7 mouse cellular contexts compared by ENCODE assay signal in genomic region chr8:111337890-111338347, GRCm38 (mm10). TPM values are rescaled to one million over a fixed set of nuclear protein-coding genes. Genes with fewer than 3 reads are reported as not detected.
A peak's percentile ranks its signal among the peaks of the same experiment; 100 is the strongest.
DNase-seq lines count a peak whose midpoint lies in the region; ATAC-seq and TF ChIP-seq lines count a peak whose summit lies in the region.

TSS of gene Mlkl (minus strand) at chr8:111338177.

- H3K9ac ChIP-seq in hindbrain, postnatal 0 days (replicated peaks; ENCODE audit: low read length): peak within 1 kb of the TSS; percentile 41; the same call in 1 of the 2 replicates
- peak within 1 kb of the TSS; percentile 49 for H3K9ac ChIP-seq in liver, embryonic 14.5 days (replicated peaks)

- H3K27ac ChIP-seq in bone marrow, adult 2 months (ENCODE audit: control insufficient read depth, insufficient read depth, low read depth, low read length, poor library complexity): peak within 1 kb of the TSS; percentile 35
- peak within 1 kb of the TSS; percentile 78 for H3K27ac ChIP-seq in gastrocnemius, adult 2 months
- no peak within 1 kb of the TSS for H3K27ac ChIP-seq in hindbrain, postnatal 0 days
- no peak within 1 kb of the TSS for H3K27ac ChIP-seq in liver, embryonic 14.5 days

- DNase-seq in MEL-GATA-1-ER (ENCODE audit: extremely low read depth, low read depth): peak; percentile 45
- peak; percentile 58 for DNase-seq in gastrocnemius, adult 2 months
- peak; percentile 54 for DNase-seq in hindbrain, postnatal 0 days (ENCODE audit: low spot score)
- peak in 1 of 3 experiments; percentile 9 for DNase-seq in liver, embryonic 14.5 days (ENCODE audit: low read depth in 3 of 3, low spot score in 3 of 3)
- DNase-seq in natural killer cell, adult 2 months (ENCODE audit: low spot score in 2 of 2): peak; percentile 18 to 19
- peak; percentile 19 for DNase-seq in thymus, postnatal 14 days

- TF ChIP-seq POLR2A in bone marrow, adult 2 months (IDR thresholded peaks at IDR 0.05; ENCODE audit: borderline replicate concordance, control insufficient read depth, low read depth, low read length): no peak

- TF ChIP-seq EP300 in liver, embryonic 14.5 days (IDR thresholded peaks at IDR 0.05; ENCODE audit: low read depth): no peak

- no peaks in the 10 kb centered on the region for H3K27me3 ChIP-seq in hindbrain, postnatal 0 days (ENCODE audit: insufficient read depth, low read length)
- no peaks in the 10 kb centered on the region for H3K27me3 ChIP-seq in liver, embryonic 14.5 days (ENCODE audit: control insufficient read depth, insufficient read depth, low read length)

- no peak for TF ChIP-seq CTCF in bone marrow, adult 2 months (IDR thresholded peaks at IDR 0.05; ENCODE audit: control insufficient read depth, insufficient read depth, low read length)
- no peak for TF ChIP-seq CTCF in gastrocnemius, adult 2 months (IDR thresholded peaks at IDR 0.05)
- TF ChIP-seq CTCF in hindbrain, postnatal 0 days (IDR thresholded peaks at IDR 0.05; ENCODE audit: low read depth): no peak
- TF ChIP-seq CTCF in liver, embryonic 14.5 days (IDR thresholded peaks at IDR 0.05; ENCODE audit: low read depth): no peak; the same call in 1 of the 2 replicates

- intact Hi-C loops in gastrocnemius, adult 2 months (cut with DNase I): no loop called here

- 0 out of 2 replicates have a peak, but pooled peaks have one; percentile 21 for ATAC-seq in hindbrain, postnatal 0 days
- no peak for ATAC-seq in liver, embryonic 14.5 days (ENCODE audit: insufficient read depth)

- no peaks in the 10 kb centered on the region for H3K9me3 ChIP-seq in hindbrain, postnatal 0 days (ENCODE audit: low read length)
- no peaks in the 10 kb centered on the region for H3K9me3 ChIP-seq in liver, embryonic 14.5 days (ENCODE audit: control insufficient read depth, low read length)

- peak within 1 kb of the TSS; percentile 80 for H3K4me2 ChIP-seq in hindbrain, postnatal 0 days (ENCODE audit: low read depth, low read length)
- H3K4me2 ChIP-seq in liver, embryonic 14.5 days (ENCODE audit: low read depth): peak within 1 kb of the TSS; percentile 86

- no peaks in the 10 kb centered on the region for H3K36me3 ChIP-seq in hindbrain, postnatal 0 days (ENCODE audit: insufficient read depth, low read length)
- no peaks in the 10 kb centered on the region for H3K36me3 ChIP-seq in liver, embryonic 14.5 days (replicated peaks; ENCODE audit: control insufficient read depth, insufficient read depth, low read depth)

- H3K4me3 ChIP-seq in bone marrow, adult 2 months (replicated peaks; ENCODE audit: control insufficient read depth, low read depth, low read length): peak within 1 kb of the TSS; percentile 85
- peak within 1 kb of the TSS; percentile 70 for H3K4me3 ChIP-seq in gastrocnemius, adult 2 months
- peak within 1 kb of the TSS; percentile 42 for H3K4me3 ChIP-seq in hindbrain, postnatal 0 days (ENCODE audit: low read length)
- H3K4me3 ChIP-seq in liver, embryonic 14.5 days (ENCODE audit: insufficient read depth in 1 of 2, low read depth in 2 of 2, low read length in 2 of 2): peak within 1 kb of the TSS; percentile 58 to 66

- 1% methylated on average over 29 of the region's 29 CpGs for WGBS in bone marrow, adult 2 months
- under 1% methylated on average over 29 of the region's 29 CpGs for WGBS in hindbrain, postnatal 0 days
- under 1% methylated on average over 29 of the region's 29 CpGs for WGBS in liver, embryonic 14.5 days (ENCODE audit: insufficient replicate concordance)

- no peaks in the 10 kb centered on the region; the same call in 1 of the 2 replicates for H3K4me1 ChIP-seq in bone marrow, adult 2 months (ENCODE audit: control insufficient read depth, insufficient read depth, low read length)
- H3K4me1 ChIP-seq in hindbrain, postnatal 0 days (ENCODE audit: insufficient read depth, low read length): no peaks in the 10 kb centered on the region
- peaks cover 0 to 6% of the 10 kb centered on the region in 2 experiments; a peak in 2 of 4 replicates for H3K4me1 ChIP-seq in liver, embryonic 14.5 days (replicated peaks; ENCODE audit: control insufficient read depth in 2 of 2, insufficient read depth in 2 of 2, low read length in 1 of 2)

RNA-seq across cellular contexts. Expression of gene Mlkl, which starts in this region (rescaled TPM):
- 7.2 and 24.3 TPM in 2 replicates for polyA plus RNA-seq in bone marrow, adult 2 months (2011; ENCODE audit: insufficient read depth, insufficient read length, low replicate concordance, missing spikeins)
- 1 to 10 TPM in 1 of 2 experiments, under 1 TPM in 1; 0.77 to 1.4 TPM for total RNA-seq in gastrocnemius, adult 2 months (2021)
- total RNA-seq in hindbrain, postnatal 0 days (2014; rRNA removed): 0.63 TPM in 1 of 2 replicates, not detected in the other
- 0.60 and 0.63 TPM in 2 replicates for polyA plus RNA-seq in hindbrain, postnatal 0 days (2015; fragmentation: Nextera tagmentation; extraction: Ambion mirVana)
- polyA plus RNA-seq in liver, embryonic 14.5 days (2012; rRNA removed): 1.3 and 1.6 TPM in 2 replicates
- 2.3 and 2.8 TPM in 2 replicates for polyA plus RNA-seq in liver, embryonic 14.5 days (2014; fragmentation: Nextera tagmentation; extraction: Ambion mirVana)

Comparison
In these comparisons a context has a peak if more than half of its experiments do, and no peak if none do; other contexts are left out.
1. Peak in DNase-seq, ATAC-seq, H3K4me3 ChIP-seq, H3K9ac ChIP-seq and H3K4me2 ChIP-seq in hindbrain, postnatal 0 days; RNA of the gene not detected or under 1 TPM.
2. H3K27ac ChIP-seq: peak in bone marrow, adult 2 months (single experiment) and gastrocnemius, adult 2 months (single experiment); none in hindbrain, postnatal 0 days (single experiment) and liver, embryonic 14.5 days (single experiment).
3. Peak in every context shown above with its lines, with median percentiles within 50 percentile points of each other: H3K4me3 ChIP-seq.